Mouse (Mus musculus): ENCODE measurements around the gene Gm4353.

The Gm4353 gene

GRCm38 (mm10) chr7:116039538-116040466 is 44.6 kb downstream of the Gm4353 start:
- peak; percentile 82 for DNase-seq

GRCm38 (mm10) chr7:116039196-116039537 is 45.3 kb downstream of the Gm4353 start, which contains the start of gene 1110004F10Rik:
1110004F10Rik (plus strand) TSS chr7:116039397.
- DNase-seq: no peak

GRCm38 (mm10) chr7:116038511-116038910 is 45.9 kb downstream of the Gm4353 start, which contains the start of gene Sox6:
Sox6 (minus strand) TSS chr7:116038796.
- peak; percentile 1 for DNase-seq

GRCm38 (mm10) chr7:116038024-116038423 is 46.4 kb downstream of the Gm4353 start:
- DNase-seq: no peak

- no peak for DNase-seq
Observed at GRCm38 (mm10) chr7:116036591-116037555, 47.6 kb downstream of the Gm4353 start.

GRCm38 (mm10) chr7:116035504-116035903 is 48.9 kb downstream of the Gm4353 start:
- DNase-seq: no peak

GRCm38 (mm10) chr7:116034282-116034758 is 50.1 kb downstream of the Gm4353 start:
- peak; percentile 43 for DNase-seq

- DNase-seq: peak; percentile 58
Observed at GRCm38 (mm10) chr7:116033371-116034241, 50.8 kb downstream of the Gm4353 start.

All from kidney, adult 11 months (tissue).